Mouse (Mus musculus) bone marrow, adult 2 months (tissue): ENCODE data around the gene Rd3l. TPM values are rescaled to one million over a fixed set of nuclear protein-coding genes. Genes with fewer than 3 reads are reported as not detected.

Experiments used
- H3K27ac ChIP-seq: fragments of 200-500 bp; 2 replicates; pipeline ENCODE4 v1.5.1; 2012; ENCODE audit warnings: low read depth, mild to moderate bottlenecking, control low read depth, inconsistent platforms, low read length; ENCODE audit not compliant: control insufficient read depth, poor library complexity, insufficient read depth
- H3K4me1 ChIP-seq: fragments of 200-500 bp; 2 replicates; pipeline ENCODE4 v1.6.1; 2011; ENCODE audit warnings: low read length; ENCODE audit not compliant: control insufficient read depth, insufficient read depth
- H3K4me3 ChIP-seq: fragments of 200-500 bp; replicated peaks from 2 replicates; pipeline ENCODE3; 2011; ENCODE audit warnings: mild to moderate bottlenecking, low read depth, low read length, control low read depth; ENCODE audit not compliant: control insufficient read depth
- CTCF ChIP-seq: fragments of 200-500 bp; IDR thresholded peaks from 2 replicates; pipeline ENCODE4 v1.5.1; 2011; ENCODE audit warnings: low read length, control low read depth; ENCODE audit not compliant: control insufficient read depth, insufficient read depth
- POLR2A ChIP-seq: fragments of 200-500 bp; IDR thresholded peaks from 2 replicates; pipeline ENCODE4 v1.6.1; 2011; ENCODE audit warnings: low read depth, mild to moderate bottlenecking, control low read depth, low read length, borderline replicate concordance; ENCODE audit not compliant: control insufficient read depth
- WGBS: fragments of 180-500 bp; shearing (Covaris S2); methylation state at CpG from one replicate; pipeline ENCODE4 v1.1.7; 2018; 5-methylcytosine and 5-hydroxymethylcytosine counted together
- polyA plus RNA-seq: library from polyadenylated mRNA; stranded (reverse); fragments of >200 nt; gene quantifications from 2 replicates; pipeline ENCODE4 v1.2.4, GENCODE M21; 2011; ENCODE audit warnings: low replicate concordance; ENCODE audit not compliant: missing spikeins, insufficient read depth, insufficient read length

Rd3l gene
- polyA plus RNA-seq, 1 experiment, result not detected

GRCm38 (mm10) chr12:111978274-111978673 is 2.8 kb downstream of the Rd3l start:
- WGBS, result 39% methylated on average over 6 of the region's 6 CpGs
- H3K4me1 ChIP-seq, result no peaks in the 10 kb centered on the region; the same call in 1 of the 2 replicates
- no peak overlapping the region for H3K4me3 ChIP-seq
- no peak overlapping the region for H3K27ac ChIP-seq
- TF ChIP-seq POLR2A, result no peak
- no peak for TF ChIP-seq CTCF

GRCm38 (mm10) chr12:111977138-111977537 is 4.0 kb downstream of the Rd3l start:
- TF ChIP-seq POLR2A, result no peak
- no peak for TF ChIP-seq CTCF
- H3K4me3 ChIP-seq, result no peak overlapping the region
- H3K4me1 ChIP-seq, result no peaks in the 10 kb centered on the region; the same call in 1 of the 2 replicates
- H3K27ac ChIP-seq, result no peak overlapping the region
- WGBS, result 60% methylated on average over 6 of the region's 6 CpGs

GRCm38 (mm10) chr12:111974578-111974977 is 6.5 kb downstream of the Rd3l start:
- no peaks in the 10 kb centered on the region; the same call in 1 of the 2 replicates for H3K4me1 ChIP-seq
- no peak for TF ChIP-seq CTCF
- TF ChIP-seq POLR2A, result no peak
- 36% methylated on average over 6 of the region's 6 CpGs for WGBS
- no peak overlapping the region for H3K4me3 ChIP-seq
- H3K27ac ChIP-seq, result no peak overlapping the region

DNA sequence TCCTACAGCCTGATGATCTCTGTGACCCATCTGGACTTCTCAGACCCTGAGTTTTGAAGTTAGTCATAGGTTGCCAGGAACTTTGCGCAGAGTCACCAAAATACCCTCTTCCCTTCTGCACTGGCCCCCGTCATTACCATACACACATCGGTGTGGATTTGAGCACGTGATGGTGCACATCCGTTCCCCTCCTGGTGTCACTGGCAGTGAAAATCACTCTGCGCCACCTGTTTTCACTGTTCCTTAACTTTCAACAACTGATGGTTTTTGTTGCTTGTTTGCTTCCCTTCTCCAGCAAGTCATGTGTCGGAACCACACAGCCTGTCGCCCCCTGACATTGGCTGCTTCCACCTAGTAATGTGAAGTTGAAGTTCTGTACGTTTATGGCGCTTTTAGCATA is 8.6 kb downstream of the Rd3l start:
- H3K27ac ChIP-seq, result no peak overlapping the region
- WGBS, result 86% methylated on average over 10 of the region's 10 CpGs
- TF ChIP-seq POLR2A (no peak), CTCF (no peak)
- no peak overlapping the region for H3K4me3 ChIP-seq
- no peaks in the 10 kb centered on the region for H3K4me1 ChIP-seq

- 77% methylated on average over 18 of the region's 18 CpGs for WGBS
- TF ChIP-seq CTCF (no peak), POLR2A (no peak)
- Histone ChIP-seq H3K4me3 (no peak within 1 kb of the TSS), H3K4me1 (no peaks in the 10 kb centered on the region; the same call in 1 of the 2 replicates), H3K27ac (no peak within 1 kb of the TSS)
Measured at GRCm38 (mm10) chr12:111971231-111971686, 9.9 kb downstream of the Rd3l start, which contains the start of gene Tdrd9. Gene Tdrd9, plus strand, starts transcription at chr12:111971559.

GRCm38 (mm10) chr12:111970085-111970484 is 11.0 kb downstream of the Rd3l start:
- H3K4me1 ChIP-seq, result no peaks in the 10 kb centered on the region; the same call in 1 of the 2 replicates
- H3K4me3 ChIP-seq, result no peak overlapping the region
- 58% methylated on average over 4 of the region's 4 CpGs for WGBS
- TF ChIP-seq CTCF (no peak), POLR2A (no peak)
- H3K27ac ChIP-seq, result no peak overlapping the region

- WGBS, result under 1% methylated on average over 37 of the region's 37 CpGs
- TF ChIP-seq POLR2A (peak; percentile 70; the same call in 1 of the 2 replicates), CTCF (peak; percentile 87)
- Histone ChIP-seq H3K4me1 (no peaks in the 10 kb centered on the region; the same call in 1 of the 2 replicates), H3K27ac (peak within 1 kb of the TSS; percentile 61; the same call in 1 of the 2 replicates), H3K4me3 (peak within 1 kb of the TSS; percentile 96)
Measured at GRCm38 (mm10) chr12:111966683-111967173, 14.4 kb downstream of the Rd3l start, which contains the start of gene Atp5mpl. Gene Atp5mpl, minus strand, starts transcription at chr12:111966977.

- 75% methylated on average over 5 of the region's 5 CpGs for WGBS
- TF ChIP-seq POLR2A, result no peak
- no peak for TF ChIP-seq CTCF
- no peak overlapping the region for H3K27ac ChIP-seq
- H3K4me1 ChIP-seq, result no peaks in the 10 kb centered on the region; the same call in 1 of the 2 replicates
- H3K4me3 ChIP-seq, result no peak overlapping the region
Measured at GRCm38 (mm10) chr12:111963339-111963738, 17.8 kb downstream of the Rd3l start.
